Mouse (Mus musculus): Measurements from ENCODE around the gene Taar6.

Taar6 gene

DNA sequence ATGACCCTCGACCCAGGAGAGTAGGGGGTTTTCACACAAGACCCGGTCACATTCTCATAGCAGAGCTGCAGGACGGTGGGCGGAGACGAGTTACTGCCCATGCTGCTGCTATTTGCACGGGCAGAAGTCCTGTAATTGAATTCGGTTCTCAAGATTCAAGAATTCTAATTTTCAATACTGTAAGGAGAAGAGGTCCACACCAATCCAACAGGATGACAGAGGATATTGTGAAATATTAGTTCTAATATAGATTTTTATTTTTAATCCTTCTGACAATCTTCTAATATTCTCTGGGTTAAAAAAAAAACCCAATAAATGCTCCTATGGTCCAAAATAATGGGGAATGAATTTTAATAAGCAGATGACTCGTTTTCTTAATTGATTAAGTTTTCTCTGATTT is at the start of gene Taar6:
Gene Taar6, minus strand, starts transcription at position 101 of the 400 bp plus-strand sequence.
- DNase-seq: no peak

GRCm38 (mm10) chr10:24031347-24031746 is 45.9 kb upstream of the Taar6 start:
- no peak for DNase-seq

DNA sequence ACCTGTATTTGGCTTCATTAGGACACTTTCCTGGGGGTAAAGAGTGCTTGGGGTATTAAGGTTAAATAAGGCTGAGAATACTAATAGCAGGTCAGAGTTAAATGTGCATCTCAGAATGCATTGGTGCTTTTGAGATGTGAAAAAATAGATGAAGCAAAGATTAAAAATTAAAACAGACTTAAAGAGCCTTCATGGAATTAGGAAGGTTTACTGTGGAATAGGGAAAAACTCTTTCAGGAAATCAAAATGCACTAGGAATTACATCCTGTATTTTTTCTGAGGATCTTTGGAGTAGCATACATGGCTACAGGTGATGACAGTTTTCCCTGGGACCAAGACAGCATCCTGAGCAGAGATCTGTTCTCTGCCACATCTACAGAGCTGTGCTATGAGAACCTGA is 41.5 kb upstream of the Taar6 start, which contains the start of gene Taar7d:
Gene Taar7d, plus strand, starts transcription at position 301 of the 400 bp plus-strand sequence.
- no peak for DNase-seq

DNA sequence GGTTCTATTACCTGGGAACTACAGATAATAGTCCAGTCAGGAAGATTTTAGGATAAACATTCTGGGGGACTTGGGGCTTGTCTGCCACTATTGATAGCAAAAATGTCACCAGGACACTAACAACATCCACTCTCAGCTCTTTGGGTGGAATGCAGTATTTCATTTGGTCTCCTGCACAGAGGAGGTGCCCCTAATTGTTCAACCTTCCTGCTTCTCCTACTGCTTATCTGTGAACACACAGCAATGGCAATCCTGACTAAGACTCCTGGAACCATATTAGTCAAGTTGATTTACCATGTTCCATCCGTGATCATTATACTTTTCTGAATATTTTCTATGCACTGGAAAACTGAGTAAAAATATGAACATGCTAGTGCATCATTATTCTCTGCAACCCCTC is 22.7 kb upstream of the Taar6 start:
- no peak for DNase-seq

- DNase-seq: no peak
These were observed 21.6 kb upstream of the Taar6 start for GRCm38 (mm10) chr10:24007034-24007433.

GRCm38 (mm10) chr10:24006442-24006841 is 21.0 kb upstream of the Taar6 start:
- DNase-seq: no peak

DNA sequence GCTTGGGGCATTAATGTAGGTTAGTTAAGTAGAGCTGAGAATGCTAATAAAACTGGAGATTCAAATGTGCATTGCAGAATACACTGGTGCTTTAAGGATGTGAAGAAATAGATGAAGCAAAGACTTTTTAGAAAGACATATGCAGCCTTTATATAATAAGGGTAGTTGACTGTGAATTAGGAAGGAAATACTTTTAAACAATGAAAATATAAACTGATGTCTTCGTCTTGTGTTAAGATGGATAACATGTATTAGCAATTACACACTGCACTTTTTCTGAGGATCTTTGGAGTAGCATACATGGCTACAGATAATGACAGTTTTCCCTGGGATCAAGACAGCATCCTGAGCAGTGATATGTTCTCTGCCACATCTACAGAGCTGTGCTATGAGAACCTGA is 14.2 kb upstream of the Taar6 start, which contains the start of gene Taar7b:
Gene Taar7b, plus strand, starts transcription at position 301 of the 400 bp plus-strand sequence.
- DNase-seq: no peak

DNA sequence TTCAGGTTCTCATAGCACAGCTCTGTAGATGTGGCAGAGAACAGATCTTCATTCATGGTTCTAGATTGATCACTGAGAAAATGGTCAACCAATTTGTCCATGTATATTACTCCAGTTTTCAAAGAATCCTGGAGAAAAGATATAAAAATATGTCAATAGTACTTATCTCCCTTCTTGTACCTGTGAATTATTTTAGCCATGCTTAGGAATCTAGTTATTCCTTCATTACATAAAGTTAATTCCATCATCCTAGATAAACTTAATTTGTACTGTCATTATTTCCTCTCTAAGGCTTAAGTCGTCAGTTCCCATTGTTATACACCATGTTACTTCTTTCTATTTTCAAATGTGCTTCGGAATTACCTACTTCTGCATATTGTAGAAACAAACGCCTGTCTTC is 7.9 kb upstream of the Taar6 start, which contains the start of gene Taar7a:
Gene Taar7a, minus strand, starts transcription at position 101 of the 400 bp plus-strand sequence.
- DNase-seq: no peak

- DNase-seq: no peak
These were observed 973 bp upstream of the Taar6 start for GRCm38 (mm10) chr10:23986419-23986818.

DNA sequence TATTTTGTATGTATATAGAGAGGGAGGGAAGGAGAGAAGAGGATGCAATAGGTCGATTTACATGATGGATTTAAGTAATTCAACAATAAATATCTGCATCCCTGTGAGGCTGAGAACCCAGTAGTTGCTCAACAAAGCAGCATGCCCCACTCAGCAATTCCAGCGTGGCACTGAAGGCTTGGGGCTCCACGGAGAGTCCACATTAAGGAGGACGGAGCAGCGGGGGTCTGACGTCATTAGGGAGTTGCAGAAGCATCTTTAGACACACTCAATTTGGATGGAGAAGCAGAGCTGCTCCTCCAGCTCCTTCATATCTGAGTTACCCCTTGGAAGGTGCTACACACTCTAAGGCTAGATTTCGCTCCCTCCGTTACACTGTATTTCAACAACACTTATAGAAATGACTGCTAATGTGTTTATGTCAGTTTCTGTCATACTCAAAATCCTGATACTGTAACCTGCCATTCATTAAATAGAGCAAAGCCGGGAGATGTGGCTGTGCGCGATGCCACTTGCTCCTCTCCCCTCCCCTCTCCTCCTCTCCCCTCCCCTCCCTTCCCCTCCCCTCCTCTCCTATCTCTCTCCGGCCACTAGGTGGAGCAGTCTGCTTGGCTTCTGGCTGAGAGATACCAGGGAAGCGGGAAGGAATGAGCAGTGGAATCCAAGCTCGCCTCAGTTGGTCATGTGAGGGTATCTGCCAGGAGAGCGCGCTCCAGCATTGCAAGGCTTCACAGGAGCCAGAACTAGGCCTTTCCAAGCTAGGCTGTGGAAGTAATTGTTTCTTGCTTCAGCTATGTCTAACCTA is 6.3 kb downstream of the Taar6 start:
- peak; percentile 41 to 42 for DNase-seq

DNA sequence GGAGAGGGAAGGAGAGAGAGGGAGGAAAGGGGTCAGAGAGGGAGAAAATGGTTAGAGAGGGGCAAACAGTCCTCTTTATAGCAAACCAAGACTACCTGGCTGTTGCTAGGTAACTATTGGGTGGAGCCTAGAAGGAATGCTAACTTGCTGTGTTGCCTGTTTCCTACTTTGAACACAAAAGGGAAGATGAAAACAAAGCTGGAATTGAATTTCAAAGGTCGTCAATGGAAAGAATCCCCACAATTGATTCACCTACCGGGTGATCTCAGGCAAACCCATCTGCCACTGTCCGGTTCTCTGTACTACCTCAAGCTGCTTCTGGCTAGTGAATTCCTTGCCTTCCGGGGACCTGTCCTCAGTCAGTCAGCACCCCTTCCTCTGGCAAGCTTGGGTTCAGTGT is 7.5 kb downstream of the Taar6 start:
- DNase-seq: no peak

GRCm38 (mm10) chr10:23971256-23971655 is 14.2 kb downstream of the Taar6 start:
- DNase-seq: no peak

GRCm38 (mm10) chr10:23970656-23971165 is 14.7 kb downstream of the Taar6 start, which contains the start of gene Taar5:
Taar5 (plus strand) TSS chr10:23970706.
- DNase-seq: no peak

DNA sequence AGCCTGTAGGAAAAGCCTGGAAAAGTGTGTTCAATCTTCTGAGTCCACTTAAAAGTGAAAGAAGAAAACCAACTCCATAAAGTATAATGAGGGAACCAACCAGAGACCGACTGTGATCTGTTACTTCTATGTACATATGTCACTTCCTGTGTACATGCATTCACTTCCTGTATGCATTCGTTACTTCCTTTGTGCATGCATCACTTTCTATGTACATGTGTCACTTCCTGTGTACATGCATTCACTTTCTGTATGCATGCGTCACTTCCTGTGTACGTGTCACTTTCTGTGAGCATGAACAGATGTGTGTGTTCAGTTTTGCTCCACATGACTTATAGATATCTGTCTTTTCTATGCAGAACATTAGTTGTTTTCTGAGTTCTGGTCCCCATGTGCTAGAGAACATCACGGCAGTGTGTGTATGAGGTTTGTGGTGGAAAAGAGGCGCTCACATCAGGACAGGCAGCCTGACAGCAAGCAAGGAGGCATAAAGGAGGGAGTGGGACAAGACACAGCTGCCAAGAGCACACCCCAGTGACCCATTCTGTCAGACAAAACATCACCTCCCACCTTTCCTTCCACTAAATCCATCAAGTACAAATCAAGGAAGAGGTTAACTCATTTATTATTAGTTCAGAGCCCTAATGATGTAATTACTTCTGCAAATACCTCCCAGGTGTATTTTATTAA is 20.4 kb downstream of the Taar6 start:
- DNase-seq: no peak

- DNase-seq: no peak
These were observed 22.0 kb downstream of the Taar6 start for GRCm38 (mm10) chr10:23963444-23963843.

DNA sequence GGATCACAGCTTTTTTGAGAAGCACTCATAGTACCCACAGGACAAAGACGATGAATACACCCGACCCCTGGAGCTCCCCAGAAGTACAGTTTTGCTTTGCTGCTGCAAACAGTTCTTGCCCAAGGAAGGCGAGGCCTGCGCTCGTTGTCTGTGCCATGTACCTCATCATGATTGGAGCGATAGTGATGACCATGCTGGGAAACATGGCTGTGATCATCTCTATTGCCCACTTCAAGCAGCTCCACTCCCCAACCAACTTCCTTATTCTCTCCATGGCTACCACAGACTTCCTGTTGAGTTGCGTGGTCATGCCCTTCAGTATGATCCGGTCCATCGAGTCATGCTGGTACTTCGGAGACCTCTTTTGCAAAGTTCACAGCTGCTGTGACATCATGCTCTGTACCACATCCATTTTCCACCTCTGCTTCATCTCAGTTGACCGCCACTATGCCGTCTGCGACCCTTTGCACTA is 25.0 kb downstream of the Taar6 start, which contains the start of gene Taar4:
Gene Taar4, plus strand, starts transcription at position 51 of the 472 bp plus-strand sequence.
- DNase-seq: no peak

DNA sequence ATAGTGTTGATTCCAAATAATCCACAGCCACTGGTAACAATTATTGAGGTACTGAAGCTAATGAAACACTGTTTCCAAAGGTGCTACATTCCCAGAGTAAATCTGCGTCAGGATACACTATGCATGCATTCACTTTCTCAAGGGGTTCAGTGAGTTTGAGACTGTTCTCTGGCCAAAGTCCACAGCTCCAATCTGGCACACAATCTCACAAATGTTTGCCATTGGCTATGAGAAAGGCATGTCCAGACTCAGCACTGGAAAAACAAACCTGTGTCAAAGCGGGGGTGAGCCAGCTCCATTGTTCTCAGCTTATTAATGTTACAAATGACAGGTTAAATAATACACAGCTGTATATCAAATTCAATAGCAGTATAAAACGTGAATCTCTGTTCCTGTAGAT is 26.4 kb downstream of the Taar6 start:
- DNase-seq: no peak

DNA sequence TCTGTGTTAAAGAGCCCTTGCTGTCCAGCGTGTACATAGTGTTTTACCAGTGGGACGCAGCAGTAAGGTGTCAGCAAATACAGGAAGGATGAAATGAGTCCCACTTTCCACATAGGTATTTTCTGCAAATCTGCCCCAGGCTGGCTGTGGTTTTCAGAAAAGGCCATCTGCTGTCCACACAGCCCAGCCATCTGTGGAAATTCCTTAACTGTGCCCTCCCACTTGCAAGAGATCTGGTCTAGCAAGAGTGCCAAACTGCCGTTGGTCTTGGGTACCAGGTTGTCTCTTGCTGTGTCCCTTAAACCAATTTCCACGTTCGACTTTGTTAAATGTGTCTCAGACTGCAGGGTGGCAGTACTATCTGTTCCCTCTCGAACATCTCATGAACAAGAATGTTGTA is 33.7 kb downstream of the Taar6 start:
- DNase-seq: no peak

- no peak for DNase-seq
These were observed 35.9 kb downstream of the Taar6 start, which contains the start of gene Taar3 for GRCm38 (mm10) chr10:23949508-23950005. Taar3 (plus strand) TSS chr10:23949558.

DNA sequence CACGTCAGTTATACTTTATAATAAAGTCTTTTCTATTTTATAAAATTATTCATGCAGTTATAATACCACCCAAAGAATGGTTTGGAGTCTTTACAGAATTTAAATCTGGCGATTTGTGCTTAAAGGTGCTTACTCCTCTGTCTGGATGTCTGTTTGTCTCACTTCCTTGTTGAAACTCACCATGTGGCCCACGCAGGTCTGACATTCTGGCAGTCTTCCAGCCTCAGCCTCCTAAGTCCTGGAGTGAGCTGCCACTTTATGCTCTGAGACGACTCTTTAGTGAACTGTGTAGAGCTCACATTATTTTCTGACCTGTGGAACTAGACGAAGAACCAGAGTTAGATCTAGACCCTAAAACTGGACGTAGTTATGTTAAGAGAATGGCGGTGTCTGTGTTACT is 37.4 kb downstream of the Taar6 start:
- no peak for DNase-seq

DNA sequence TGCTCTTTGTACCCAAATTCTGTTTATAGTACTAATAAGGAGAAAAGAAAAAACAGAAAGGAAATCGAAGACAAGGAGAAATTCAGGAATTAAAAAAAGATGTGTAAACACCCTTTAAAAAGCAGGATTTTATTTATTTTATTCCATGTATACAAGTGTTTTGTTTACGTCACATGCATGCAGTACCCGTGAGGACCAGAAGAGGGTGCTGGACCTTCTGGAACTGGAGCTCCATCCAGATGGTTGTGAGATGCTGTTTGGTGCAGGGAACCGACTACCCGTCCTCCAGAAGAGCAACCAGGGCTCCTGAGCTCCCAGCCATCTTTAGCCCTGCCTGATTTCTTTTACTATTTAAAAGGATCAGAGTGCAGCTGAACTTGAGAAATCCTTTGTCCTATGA is 43.0 kb downstream of the Taar6 start:
- DNase-seq: peak; percentile 15 to 24

GRCm38 (mm10) chr10:23938312-23938711 is 47.1 kb downstream of the Taar6 start, which contains the start of gene Taar2:
Taar2 (plus strand) TSS chr10:23938572.
- DNase-seq: no peak

DNA sequence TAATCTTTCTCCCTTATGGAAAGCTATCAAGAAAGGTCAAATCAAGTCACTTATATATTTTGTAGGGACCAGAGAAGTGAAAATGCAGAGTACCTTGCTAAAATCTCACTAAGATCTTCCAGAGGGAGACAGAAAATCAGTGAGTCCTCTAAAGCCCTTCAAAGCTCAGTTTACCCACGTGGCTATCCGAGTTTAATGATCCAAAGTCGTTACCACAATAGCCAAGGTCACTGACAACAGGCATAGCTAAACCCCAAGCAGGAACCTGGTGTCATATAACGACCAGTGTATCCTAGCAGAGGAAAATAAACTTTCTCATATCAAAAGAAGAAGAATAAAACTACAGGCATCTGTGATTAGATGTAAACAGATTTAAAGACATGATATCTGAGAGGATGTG is 47.8 kb downstream of the Taar6 start:
- no peak for DNase-seq

Data from B cell, adult 2 months (primary cell).